Mouse (Mus musculus) testis, adult 2 months (tissue): ENCODE results near the gene Glud1.

Source experiments
- CTCF ChIP-seq: fragments of 200-500 bp; IDR thresholded peaks from 2 replicates; pipeline ENCODE4 v1.5.1; 2012; ENCODE audit warnings: low read depth, mild to moderate bottlenecking, inconsistent platforms, low read length, moderate library complexity; ENCODE audit not compliant: control insufficient read depth, insufficient read depth, insufficient replicate concordance
- POLR2A ChIP-seq: fragments of 200-500 bp; IDR thresholded peaks from 2 replicates; pipeline ENCODE4 v1.6.1; 2012; ENCODE audit warnings: low read depth, mild to moderate bottlenecking, inconsistent platforms, low read length, moderate library complexity; ENCODE audit not compliant: control insufficient read depth

DNA sequence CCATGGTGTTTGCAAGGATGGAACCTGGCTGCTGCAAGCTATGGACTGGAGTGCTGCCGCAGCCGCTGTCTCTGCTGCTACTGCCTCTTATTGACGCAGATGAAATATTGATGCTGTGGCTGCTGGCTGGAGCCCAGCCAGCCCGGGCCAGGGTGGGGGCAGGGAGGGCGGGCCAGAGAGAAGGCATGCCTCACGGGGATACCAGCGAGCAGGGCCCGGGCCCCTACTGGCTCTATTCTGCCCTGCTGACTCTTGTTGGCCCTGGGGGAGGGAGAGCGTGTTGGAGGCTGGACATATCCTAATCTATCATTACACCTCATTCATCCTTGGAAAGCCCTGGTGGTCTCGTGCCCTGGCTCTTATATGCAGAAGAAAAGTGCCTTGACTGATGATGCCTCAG is 64.0 kb downstream of the Glud1 start, which contains the start of gene Sncg:
- TF ChIP-seq CTCF, result no peak
- TF ChIP-seq POLR2A, result no peak
